ENCODE assay signal across 8 mouse cellular contexts in the genomic region with DNA sequence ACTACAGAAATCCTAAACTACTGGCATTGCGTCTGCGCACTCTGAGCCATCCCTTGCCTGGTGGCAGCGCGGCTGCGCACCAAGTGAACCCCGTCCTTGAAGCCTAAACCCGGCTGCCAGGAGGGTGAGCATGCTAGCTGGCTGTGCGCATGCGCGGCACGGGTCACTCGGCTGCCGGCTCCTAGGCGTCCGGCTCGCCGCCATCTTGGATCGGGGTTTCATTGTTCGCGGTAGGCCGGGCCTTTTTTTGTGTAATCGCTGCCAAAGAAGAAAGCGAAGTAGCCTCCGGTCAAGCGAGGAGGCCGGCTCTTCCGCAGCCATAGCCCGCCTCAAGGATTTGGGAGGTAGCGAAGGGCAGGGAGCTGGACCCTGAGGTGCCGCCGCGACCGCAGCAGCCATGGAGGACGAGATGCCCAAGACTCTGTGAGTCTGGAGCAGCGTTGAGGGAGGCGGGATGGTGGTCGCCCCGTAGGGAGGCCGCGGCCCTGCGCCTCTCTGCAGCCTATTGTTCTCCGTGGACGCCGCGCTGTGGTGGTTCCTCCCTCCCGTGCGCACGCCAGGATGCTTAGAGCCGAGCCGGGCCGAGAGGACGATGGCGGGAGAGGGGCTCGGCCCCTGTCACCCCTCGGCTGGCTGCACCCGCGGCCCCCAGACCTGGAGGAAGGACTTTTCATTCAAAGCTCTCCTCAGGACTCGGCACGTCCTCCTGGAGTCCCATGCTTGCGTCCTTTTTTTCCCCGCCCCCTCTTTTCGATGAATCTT. TPM values are rescaled to one million over a fixed set of nuclear protein-coding genes. Genes with fewer than 3 reads are reported as not detected.
DNase-seq lines count a peak whose midpoint lies in the region; ATAC-seq and TF ChIP-seq lines count a peak whose summit lies in the region.

A gene (plus strand): TSS at position 120 of the 762 bp plus-strand sequence.

- no peak for TF ChIP-seq EP300 in ES-Bruce4 (IDR thresholded peaks at IDR 0.05; ENCODE audit: insufficient read depth, low read depth, low read length)
- no peak for TF ChIP-seq EP300 in liver, postnatal 0 days (IDR thresholded peaks at IDR 0.05; ENCODE audit: low read depth)

- H3K36me3 ChIP-seq in ES-Bruce4 (ENCODE audit: control insufficient read depth, insufficient read depth, low read length, poor library complexity, severe bottlenecking), result peaks cover 9% of the 10 kb centered on the region
- H3K36me3 ChIP-seq in forebrain, embryonic 13.5 days (ENCODE audit: poor library complexity, severe bottlenecking), result peaks cover 12% of the 10 kb centered on the region
- H3K36me3 ChIP-seq in liver, postnatal 0 days (replicated peaks; ENCODE audit: insufficient read depth, low read length), result no peaks in the 10 kb centered on the region
- H3K36me3 ChIP-seq in neural tube, embryonic 14.5 days (ENCODE audit: control insufficient read depth, insufficient read depth, low read length), result no peaks in the 10 kb centered on the region; the same call in 1 of the 2 replicates

- TF ChIP-seq POLR2A in ES-Bruce4 (IDR thresholded peaks at IDR 0.05; ENCODE audit: insufficient read depth, low read length), result no peak

- peak; percentile 97 for ATAC-seq in cerebellum, adult (ENCODE audit: insufficient number of reproducible peaks, low FRiP score, low TSS enrichment)
- ATAC-seq in forebrain, embryonic 13.5 days, result peak; percentile 97
- ATAC-seq in liver, postnatal 0 days, result peak; percentile 97
- ATAC-seq in neural tube, embryonic 14.5 days (ENCODE audit: low read depth), result peak; percentile 97

- DNase-seq in heart, postnatal 10 days, result peak; percentile 98
- DNase-seq in large intestine, adult 2 months (ENCODE audit: low read depth, low spot score), result peak; percentile 85
- peak; percentile 96 for DNase-seq in liver, postnatal 0 days
- DNase-seq in testis, postnatal 10 days (ENCODE audit: low spot score), result peak; percentile 97

- intact Hi-C loops in heart, postnatal 10 days (cut with DNase I), result no loop called here

- H3K9ac ChIP-seq in ES-Bruce4 (ENCODE audit: low read depth, poor library complexity, severe bottlenecking), result peak within 1 kb of the TSS; percentile 74
- peak within 1 kb of the TSS; percentile 99 for H3K9ac ChIP-seq in forebrain, embryonic 13.5 days
- H3K9ac ChIP-seq in liver, postnatal 0 days (replicated peaks), result peak within 1 kb of the TSS; percentile 89
- peak within 1 kb of the TSS; percentile 99 for H3K9ac ChIP-seq in neural tube, embryonic 14.5 days (replicated peaks; ENCODE audit: low read depth, low read length)

- H3K4me3 ChIP-seq in ES-Bruce4 (ENCODE audit: low read depth, low read length), result peak within 1 kb of the TSS; percentile 81
- H3K4me3 ChIP-seq in forebrain, embryonic 13.5 days, result peak within 1 kb of the TSS; percentile 81
- peak within 1 kb of the TSS; percentile 81 for H3K4me3 ChIP-seq in liver, postnatal 0 days (ENCODE audit: low read depth, low read length)
- H3K4me3 ChIP-seq in neural tube, embryonic 14.5 days (ENCODE audit: low read depth, low read length), result peak within 1 kb of the TSS; percentile 77

- H3K27ac ChIP-seq in ES-Bruce4 (ENCODE audit: insufficient read depth, low read length), result peak within 1 kb of the TSS; percentile 58
- peak within 1 kb of the TSS; percentile 100 for H3K27ac ChIP-seq in forebrain, embryonic 13.5 days
- peak within 1 kb of the TSS; percentile 97 for H3K27ac ChIP-seq in liver, postnatal 0 days (ENCODE audit: low read depth)
- peak within 1 kb of the TSS; percentile 99 for H3K27ac ChIP-seq in neural tube, embryonic 14.5 days (ENCODE audit: low read depth, low read length)

- peak within 1 kb of the TSS; percentile 86 for H3K4me2 ChIP-seq in forebrain, embryonic 13.5 days
- H3K4me2 ChIP-seq in liver, postnatal 0 days (ENCODE audit: low read depth, low read length), result peak within 1 kb of the TSS; percentile 70
- peak within 1 kb of the TSS; percentile 81 for H3K4me2 ChIP-seq in neural tube, embryonic 14.5 days (ENCODE audit: low read depth, low read length)

- under 1% methylated on average over 56 of the region's 62 CpGs for WGBS in forebrain, embryonic 13.5 days
- WGBS in large intestine, adult 2 months, result under 1% methylated on average over 62 of the region's 62 CpGs
- under 1% methylated on average over 62 of the region's 62 CpGs for WGBS in liver, postnatal 0 days (ENCODE audit: insufficient replicate concordance)
- WGBS in neural tube, embryonic 14.5 days, result under 1% methylated on average over 62 of the region's 62 CpGs

- no peaks in the 10 kb centered on the region for H3K27me3 ChIP-seq in ES-Bruce4 (ENCODE audit: control insufficient read depth, insufficient read depth, low read length, poor library complexity, severe bottlenecking)
- H3K27me3 ChIP-seq in forebrain, embryonic 13.5 days, result no peaks in the 10 kb centered on the region
- H3K27me3 ChIP-seq in liver, postnatal 0 days (ENCODE audit: insufficient read depth, low read length), result no peaks in the 10 kb centered on the region
- no peaks in the 10 kb centered on the region for H3K27me3 ChIP-seq in neural tube, embryonic 14.5 days (ENCODE audit: control insufficient read depth, insufficient read depth, low read length)

- no peak for TF ChIP-seq CTCF in ES-Bruce4 (IDR thresholded peaks at IDR 0.05; ENCODE audit: low read depth, low read length)
- TF ChIP-seq CTCF in liver, postnatal 0 days (IDR thresholded peaks at IDR 0.05; ENCODE audit: low read depth), result no peak

- H3K4me1 ChIP-seq in ES-Bruce4 (ENCODE audit: control insufficient read depth, insufficient read depth, low read length), result peaks cover 3% of the 10 kb centered on the region
- peaks cover 21% of the 10 kb centered on the region for H3K4me1 ChIP-seq in forebrain, embryonic 13.5 days
- H3K4me1 ChIP-seq in liver, postnatal 0 days (ENCODE audit: insufficient read depth), result peaks cover 13% of the 10 kb centered on the region
- peaks cover 12% of the 10 kb centered on the region; the same call in 1 of the 2 replicates for H3K4me1 ChIP-seq in neural tube, embryonic 14.5 days (ENCODE audit: control insufficient read depth, insufficient read depth, low read length)

- no peaks in the 10 kb centered on the region for H3K9me3 ChIP-seq in ES-Bruce4 (replicated peaks; ENCODE audit: control insufficient read depth, insufficient read depth, low read length, poor library complexity, severe bottlenecking)
- H3K9me3 ChIP-seq in forebrain, embryonic 13.5 days (replicated peaks), result no peaks in the 10 kb centered on the region
- no peaks in the 10 kb centered on the region for H3K9me3 ChIP-seq in liver, postnatal 0 days (ENCODE audit: low read length)
- H3K9me3 ChIP-seq in neural tube, embryonic 14.5 days (ENCODE audit: control insufficient read depth, low read length), result no peaks in the 10 kb centered on the region

RNA-seq across cellular contexts. Expression of the gene that starts here (rescaled TPM):
- polyA plus RNA-seq in ES-Bruce4 (2011; ENCODE audit: insufficient read depth, insufficient read length, low read depth, missing spikeins), result 79.7 and 81.2 TPM in 2 replicates
- 354 and 375 TPM in 2 replicates for polyA plus RNA-seq in forebrain, embryonic 13.5 days (2015; fragmentation: Nextera tagmentation; extraction: Ambion mirVana)
- 10 to 100 TPM; 43.1 to 54.0 TPM for total RNA-seq in heart, postnatal 10 days (2021)
- 7.8 and 14.6 TPM in 2 replicates for polyA plus RNA-seq in large intestine, adult 2 months (2012; rRNA removed)
- 15.2 and 17.2 TPM in 2 replicates for polyA plus RNA-seq in liver, postnatal 0 days (2015; fragmentation: Nextera tagmentation; extraction: Ambion mirVana)
- polyA plus RNA-seq in neural tube, embryonic 14.5 days (2014; fragmentation: Nextera tagmentation; extraction: Ambion mirVana), result 364 and 402 TPM in 2 replicates

Comparison
In these comparisons a context has a peak if more than half of its experiments do, and no peak if none do; other contexts are left out.
1. Peak in every context shown above with its lines: DNase-seq, ATAC-seq, H3K4me3 ChIP-seq and H3K27ac ChIP-seq.